Mouse (Mus musculus) hindbrain, postnatal 0 days (tissue): Measurements from ENCODE around the gene Nipbl. TPM values are rescaled to one million over a fixed set of nuclear protein-coding genes. Genes with fewer than 3 reads are reported as not detected.

Experiments used
- ATAC-seq: fragments of 200-750 bp; cut with Nextera tagmentation; 2 replicates; pipeline ENCODE4 v1.8.0; 2017; ENCODE audit warnings: mild to moderate bottlenecking, moderate TSS enrichment, moderate library complexity
- DNase-seq: peaks from one replicate; pipeline ENCODE4 v3.0.0-alpha.2; 2015; ENCODE audit warnings: low spot score
- H3K27ac ChIP-seq: fragments of 300-500 bp; sonication (generic); 2 replicates; pipeline ENCODE4 v1.5.1; 2014; ENCODE audit warnings: mild to moderate bottlenecking
- H3K27me3 ChIP-seq: fragments of 300-500 bp; sonication (generic); 2 replicates; pipeline ENCODE4 v1.6.1; 2014; ENCODE audit warnings: low read length, mixed read lengths; ENCODE audit not compliant: insufficient read depth
- H3K36me3 ChIP-seq: fragments of 300-500 bp; sonication (generic); 2 replicates; pipeline ENCODE4 v1.6.1; 2014; ENCODE audit warnings: low read length, mixed read lengths; ENCODE audit not compliant: insufficient read depth
- H3K4me1 ChIP-seq: fragments of 300-500 bp; sonication (generic); 2 replicates; pipeline ENCODE4 v1.6.1; 2014; ENCODE audit warnings: antibody characterized with exemption, low read length, mixed read lengths; ENCODE audit not compliant: insufficient read depth
- H3K4me2 ChIP-seq: fragments of 300-500 bp; sonication (generic); 2 replicates; pipeline ENCODE4 v1.6.1; 2014; ENCODE audit warnings: low read depth, mild to moderate bottlenecking, low read length, moderate library complexity, mixed read lengths
- H3K4me3 ChIP-seq: fragments of 300-500 bp; sonication (generic); 2 replicates; pipeline ENCODE4 v1.5.1; 2014; ENCODE audit warnings: low read length
- H3K9ac ChIP-seq: fragments of 300-500 bp; sonication (generic); replicated peaks from 2 replicates; pipeline ENCODE4 v1.6.1; 2014; ENCODE audit warnings: mild to moderate bottlenecking, low read length, moderate library complexity, mixed read lengths
- H3K9me3 ChIP-seq: fragments of 300-500 bp; sonication (generic); 2 replicates; pipeline ENCODE4 v1.6.1; 2016; ENCODE audit warnings: low read length, mixed read lengths
- CTCF ChIP-seq: IDR thresholded peaks from 2 replicates; pipeline ENCODE4 v1.5.1; 2016; ENCODE audit warnings: antibody characterized with exemption, control low read depth, low read depth
- WGBS: fragments of 180-500 bp; shearing (Covaris S2); extraction: QIAGEN DNeasy Blood & Tissue Kit; methylation state at CpG from one replicate; pipeline ENCODE4 v1.1.7; 2014; 5-methylcytosine and 5-hydroxymethylcytosine counted together
- polyA plus RNA-seq: library from polyadenylated mRNA; unstranded; fragments of >200 nt; fragmentation: Nextera tagmentation; extraction: Ambion mirVana; gene quantifications from 2 replicates; pipeline ENCODE4 v1.2.1, GENCODE M21; 2015
- total RNA-seq: library from RNA; depleted of rRNA; stranded (reverse); fragments of >200 nt; gene quantifications from 2 replicates; pipeline ENCODE4 v1.2.3, GENCODE M21; 2014

Gene Nipbl
- total and polyA plus RNA-seq, 2 experiments from 2014 or later: 10.9 to 12.5 TPM

- 100% methylated on average over 2 of the region's 2 CpGs for WGBS
- Histone ChIP-seq H3K4me1 (no peaks in the 10 kb centered on the region), H3K36me3 (peaks cover 12% of the 10 kb centered on the region), H3K27ac (no peak overlapping the region), H3K27me3 (no peaks in the 10 kb centered on the region), H3K9ac (no peak overlapping the region), H3K4me2 (no peak overlapping the region), H3K9me3 (no peaks in the 10 kb centered on the region), H3K4me3 (no peak overlapping the region)
- DNase-seq (no peak), ATAC-seq (no peak)
- no peak for TF ChIP-seq CTCF
Measured at GRCm38 (mm10) chr15:8347104-8347773, 97.0 kb downstream of the Nipbl start.

DNA sequence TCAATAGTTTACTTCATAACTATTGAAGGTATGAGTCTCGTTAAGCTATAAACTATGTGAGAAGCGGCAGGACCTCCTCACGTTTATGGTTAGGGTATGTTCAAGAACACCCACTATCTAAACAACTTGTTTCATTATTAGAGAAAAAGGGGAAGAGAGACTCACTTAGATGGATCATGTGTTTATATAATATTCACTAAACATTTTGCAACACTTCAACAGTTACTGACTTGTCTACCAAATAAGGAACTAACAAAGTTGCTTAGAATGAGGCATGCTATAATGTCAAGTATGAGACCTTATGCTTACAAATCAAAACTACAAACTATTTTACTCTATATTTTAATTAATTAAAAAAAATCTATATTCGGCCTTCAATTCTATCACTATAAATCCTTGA is 103.7 kb downstream of the Nipbl start:
- Histone ChIP-seq H3K4me2 (no peak overlapping the region), H3K4me3 (no peak overlapping the region), H3K27me3 (no peaks in the 10 kb centered on the region), H3K9ac (no peak overlapping the region), H3K36me3 (peaks cover 13% of the 10 kb centered on the region; the same call in 1 of the 2 replicates), H3K9me3 (no peaks in the 10 kb centered on the region), H3K4me1 (no peaks in the 10 kb centered on the region), H3K27ac (no peak overlapping the region)
- WGBS: 91% methylated on average over 4 of the region's 4 CpGs
- no peak for TF ChIP-seq CTCF
- ATAC-seq (no peak), DNase-seq (no peak)

DNA sequence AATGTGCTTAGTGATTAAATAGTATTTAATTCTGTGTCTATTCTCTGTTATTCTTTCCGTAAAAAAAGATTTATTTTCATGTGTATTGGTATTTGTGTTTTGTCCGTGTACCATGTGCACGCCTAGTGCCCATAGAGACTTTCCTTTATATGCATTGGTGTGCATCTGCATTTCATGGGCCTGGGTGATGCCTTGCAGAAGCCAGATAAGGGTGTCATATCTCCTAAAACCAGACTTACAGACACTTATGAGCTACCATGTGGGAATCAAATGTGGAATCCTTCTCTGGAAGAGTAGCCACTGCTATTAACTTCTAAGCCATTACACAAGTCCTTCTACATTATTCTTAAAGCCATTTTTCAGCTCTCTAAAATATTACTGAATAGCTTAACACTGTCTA is 112.7 kb downstream of the Nipbl start:
- Histone ChIP-seq H3K4me1 (no peaks in the 10 kb centered on the region), H3K27me3 (no peaks in the 10 kb centered on the region), H3K27ac (no peak overlapping the region), H3K9me3 (no peaks in the 10 kb centered on the region), H3K9ac (no peak overlapping the region), H3K36me3 (peaks cover 18% of the 10 kb centered on the region), H3K4me3 (no peak overlapping the region), H3K4me2 (no peak overlapping the region)
- DNase-seq (no peak), ATAC-seq (no peak)
- TF ChIP-seq CTCF: no peak
- WGBS: 95% methylated on average over 3 of the region's 3 CpGs

GRCm38 (mm10) chr15:8325629-8326028 is 118.6 kb downstream of the Nipbl start:
- Histone ChIP-seq H3K4me3 (no peak overlapping the region), H3K9me3 (no peaks in the 10 kb centered on the region), H3K4me1 (no peaks in the 10 kb centered on the region), H3K36me3 (peaks cover 34% of the 10 kb centered on the region), H3K9ac (no peak overlapping the region), H3K27ac (no peak overlapping the region), H3K27me3 (no peaks in the 10 kb centered on the region), H3K4me2 (no peak overlapping the region)
- ATAC-seq: no peak
- TF ChIP-seq CTCF: no peak
- DNase-seq: no peak
- 96% methylated on average over 2 of the region's 2 CpGs for WGBS

DNA sequence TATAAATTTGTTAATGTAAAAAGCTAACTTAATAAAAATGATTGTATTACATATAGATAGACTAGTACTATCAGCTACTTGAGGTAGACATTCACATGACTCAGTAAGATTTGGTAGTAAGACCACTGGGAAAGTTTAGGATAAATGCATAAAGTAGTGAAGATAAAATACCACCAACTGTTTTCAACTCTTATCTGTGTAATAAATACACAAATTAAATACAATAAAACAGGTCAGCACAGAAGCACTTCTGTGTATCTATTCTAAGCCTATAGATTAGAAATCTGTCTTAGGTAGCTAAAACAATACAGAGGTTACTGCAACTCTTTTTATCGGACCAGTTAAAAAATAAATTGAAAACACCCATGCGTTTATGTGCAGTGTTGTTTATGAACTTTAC is 119.4 kb downstream of the Nipbl start:
- DNase-seq: no peak

GRCm38 (mm10) chr15:8324061-8324460 is 120.2 kb downstream of the Nipbl start:
- 90% methylated on average over 4 of the region's 4 CpGs for WGBS
- Histone ChIP-seq H3K36me3 (peaks cover 46% of the 10 kb centered on the region), H3K4me1 (no peaks in the 10 kb centered on the region), H3K27me3 (no peaks in the 10 kb centered on the region), H3K4me2 (no peak overlapping the region), H3K9ac (no peak overlapping the region), H3K4me3 (no peak overlapping the region), H3K9me3 (no peaks in the 10 kb centered on the region), H3K27ac (no peak overlapping the region)
- no peak for DNase-seq
- no peak for ATAC-seq
- TF ChIP-seq CTCF: no peak

More for the DNA sequence above, 119.4 kb downstream of the Nipbl start:
- 97% methylated on average over 2 of the region's 2 CpGs for WGBS
- no peak overlapping the region for H3K9ac ChIP-seq
- H3K27me3 ChIP-seq: no peaks in the 10 kb centered on the region
- H3K4me3 ChIP-seq: no peak overlapping the region
- ATAC-seq: no peak
- H3K4me1 ChIP-seq: no peaks in the 10 kb centered on the region
- peaks cover 42% of the 10 kb centered on the region for H3K36me3 ChIP-seq
- H3K4me2 ChIP-seq: no peak overlapping the region
- no peak overlapping the region for H3K27ac ChIP-seq
- TF ChIP-seq CTCF: no peak
- no peaks in the 10 kb centered on the region for H3K9me3 ChIP-seq

DNA sequence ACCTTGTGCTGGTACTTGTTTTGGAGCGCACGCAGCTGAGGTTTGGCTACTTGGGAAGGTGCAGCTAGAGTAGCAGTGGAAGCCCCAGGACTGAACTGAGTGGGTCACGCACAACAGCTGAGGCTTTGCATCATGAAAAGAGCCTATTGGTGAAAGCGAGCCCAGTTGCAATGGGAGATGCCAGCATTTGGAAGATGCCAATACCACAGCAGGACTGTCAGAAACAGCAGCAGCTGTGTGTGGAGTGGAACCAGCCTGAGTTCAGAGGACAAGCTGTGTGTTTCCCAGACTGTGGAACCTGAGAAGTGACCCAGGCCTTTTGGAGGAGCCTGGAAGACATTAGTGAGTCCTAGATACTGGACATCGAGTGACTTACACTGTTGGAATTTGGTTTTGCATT is 122.8 kb downstream of the Nipbl start:
- DNase-seq: no peak
- peaks cover 44% of the 10 kb centered on the region for H3K36me3 ChIP-seq
- no peak for ATAC-seq
- H3K9me3 ChIP-seq: no peaks in the 10 kb centered on the region
- no peak for TF ChIP-seq CTCF
- no peaks in the 10 kb centered on the region for H3K27me3 ChIP-seq
- no peak overlapping the region for H3K4me2 ChIP-seq
- H3K4me1 ChIP-seq: no peaks in the 10 kb centered on the region
- no peak overlapping the region for H3K9ac ChIP-seq
- no peak overlapping the region for H3K4me3 ChIP-seq
- H3K27ac ChIP-seq: no peak overlapping the region
- 93% methylated on average over 5 of the region's 5 CpGs for WGBS
